Mouse (Mus musculus) c-Kit-positive CD71-negative TER-119-negative erythroid progenitor cells, embryonic 14.5 days (primary cell): ENCODE measurements around the gene Mrpl45.

Source experiments
- DNase-seq: peaks from one replicate; pipeline ENCODE4 v3.0.0-alpha.2; 2013; ENCODE audit warnings: low read depth

Gene Mrpl45

DNA sequence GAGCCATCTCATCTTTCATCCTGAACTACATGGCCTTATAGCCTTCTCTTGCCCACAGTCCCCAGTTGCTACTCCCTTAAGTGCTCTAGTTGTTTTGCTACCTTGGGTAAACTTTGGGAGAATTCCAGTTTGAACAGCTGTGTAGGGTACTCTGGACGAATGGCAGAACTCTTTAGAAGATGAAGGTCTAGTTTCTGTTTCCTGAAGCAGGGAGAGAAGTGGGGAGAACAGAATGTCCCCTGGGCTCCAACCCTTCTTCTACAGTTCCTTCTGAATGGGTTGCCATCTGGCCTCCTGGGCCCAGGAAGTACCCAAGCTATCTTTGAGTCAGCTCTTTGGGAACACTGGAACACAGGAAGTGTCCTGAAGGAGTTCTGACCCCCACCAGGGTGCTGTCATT, 18.4 kb downstream of the Mrpl45 start:
- no peak for DNase-seq

GRCm38 (mm10) chr11:97334400-97334799, 18.9 kb downstream of the Mrpl45 start:
- DNase-seq: no peak

- no peak for DNase-seq
Measured at GRCm38 (mm10) chr11:97336238-97336637, 20.7 kb downstream of the Mrpl45 start.

- no peak for DNase-seq
Measured at GRCm38 (mm10) chr11:97336751-97337345, 21.3 kb downstream of the Mrpl45 start.

DNA sequence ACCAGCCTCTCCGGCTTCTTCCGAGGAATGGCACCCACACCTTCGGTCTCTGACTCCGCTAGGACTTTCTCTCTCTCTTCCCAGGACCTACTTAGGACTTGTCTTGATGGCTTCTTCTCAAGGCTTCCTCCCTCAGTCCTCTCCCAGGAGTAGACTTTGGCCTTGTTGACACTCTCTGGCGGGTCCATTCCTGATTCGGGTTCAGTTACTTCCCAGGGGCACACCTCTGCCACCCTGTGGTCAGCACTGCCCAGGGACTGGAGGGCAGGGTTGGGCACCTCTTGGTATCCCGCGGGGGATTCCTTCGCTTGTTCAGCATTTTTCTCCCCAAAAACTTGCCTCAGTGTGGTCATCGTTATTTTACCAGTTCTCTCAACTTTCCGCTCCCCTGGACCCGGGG, 21.8 kb downstream of the Mrpl45 start:
- DNase-seq: no peak

- no peak for DNase-seq
Measured at GRCm38 (mm10) chr11:97338302-97338976, 22.9 kb downstream of the Mrpl45 start.

DNA sequence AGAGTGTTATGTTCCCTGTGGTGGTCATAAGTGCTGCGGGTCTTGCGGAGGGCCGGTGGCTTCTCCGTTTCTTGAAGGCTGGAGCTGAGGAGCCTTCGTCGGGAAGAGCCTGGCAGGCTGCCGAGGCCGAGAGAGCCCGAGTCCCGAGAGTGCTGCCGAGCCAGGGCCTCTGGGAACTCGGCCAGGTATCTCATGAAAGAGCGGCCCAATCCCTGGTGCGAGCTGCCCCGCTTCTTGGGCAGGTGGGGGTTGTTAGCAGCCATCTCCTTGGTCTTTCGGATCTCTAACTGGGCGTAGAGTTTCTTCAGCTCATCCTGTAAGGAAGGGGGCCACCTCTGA, 23.4 kb downstream of the Mrpl45 start:
- no peak for DNase-seq

- DNase-seq: no peak
Measured at GRCm38 (mm10) chr11:97343175-97343574, 27.7 kb downstream of the Mrpl45 start.

GRCm38 (mm10) chr11:97343619-97344018, 28.1 kb downstream of the Mrpl45 start:
- DNase-seq: peak; percentile 80

- DNase-seq: no peak
Measured at GRCm38 (mm10) chr11:97345446-97345845, 29.9 kb downstream of the Mrpl45 start.

DNA sequence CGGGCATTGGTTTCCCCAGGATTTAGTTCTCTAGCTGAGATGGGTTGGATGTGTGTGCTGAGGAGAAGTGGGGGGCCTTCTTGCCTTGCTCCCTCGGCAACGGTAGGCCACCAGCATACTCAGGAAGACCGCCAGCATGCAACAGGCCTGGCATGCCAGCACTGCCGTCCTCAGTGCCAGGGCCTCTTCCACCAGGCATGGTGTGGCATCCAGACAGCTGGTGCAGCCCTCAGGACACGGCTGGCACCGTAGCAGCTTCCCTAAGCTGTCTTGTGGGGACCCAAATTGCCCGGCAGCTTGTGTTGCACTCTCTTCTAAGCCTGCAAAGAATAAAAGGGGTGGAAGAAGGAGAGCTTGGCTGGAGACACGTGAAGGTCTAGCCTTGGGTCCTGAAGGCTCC, 30.9 kb downstream of the Mrpl45 start:
- no peak for DNase-seq

DNA sequence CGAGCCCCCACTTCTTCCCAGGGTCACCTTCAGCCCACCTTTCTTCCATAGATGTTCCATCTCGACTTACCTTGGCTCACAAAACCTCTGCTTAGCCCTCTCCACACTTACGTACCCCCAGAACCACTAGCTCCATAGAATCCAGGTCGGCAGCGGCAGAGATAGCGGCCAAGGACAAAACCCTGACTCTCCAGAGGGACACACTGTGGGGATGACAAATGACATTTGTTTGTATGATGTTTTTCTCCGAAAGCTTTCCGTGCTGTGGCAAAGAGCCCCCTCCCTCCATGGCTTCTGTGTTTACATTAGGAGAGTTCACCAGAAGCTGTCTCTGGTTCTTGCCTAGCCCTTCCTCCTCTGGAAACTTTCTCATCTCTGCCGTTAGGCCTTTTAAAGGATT, 31.8 kb downstream of the Mrpl45 start:
- no peak for DNase-seq

DNA sequence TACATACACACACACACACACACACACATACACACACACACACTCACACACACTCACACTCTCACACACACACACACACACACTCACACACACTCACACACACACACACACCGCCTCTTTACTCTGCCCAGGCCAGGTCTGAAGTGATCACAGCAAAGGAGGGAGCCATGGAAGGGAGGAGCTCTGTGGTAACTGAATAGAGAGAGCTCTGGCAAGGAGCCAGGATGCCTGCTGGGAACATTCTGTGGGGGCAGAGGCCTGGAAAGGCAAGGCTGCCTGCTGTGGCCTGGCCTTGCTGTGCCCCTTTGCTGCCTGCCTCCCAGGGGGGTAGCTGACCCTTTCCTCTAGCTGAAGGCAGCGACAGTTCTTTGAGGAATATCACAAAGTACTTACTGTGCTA, 34.5 kb downstream of the Mrpl45 start:
- DNase-seq: no peak

DNA sequence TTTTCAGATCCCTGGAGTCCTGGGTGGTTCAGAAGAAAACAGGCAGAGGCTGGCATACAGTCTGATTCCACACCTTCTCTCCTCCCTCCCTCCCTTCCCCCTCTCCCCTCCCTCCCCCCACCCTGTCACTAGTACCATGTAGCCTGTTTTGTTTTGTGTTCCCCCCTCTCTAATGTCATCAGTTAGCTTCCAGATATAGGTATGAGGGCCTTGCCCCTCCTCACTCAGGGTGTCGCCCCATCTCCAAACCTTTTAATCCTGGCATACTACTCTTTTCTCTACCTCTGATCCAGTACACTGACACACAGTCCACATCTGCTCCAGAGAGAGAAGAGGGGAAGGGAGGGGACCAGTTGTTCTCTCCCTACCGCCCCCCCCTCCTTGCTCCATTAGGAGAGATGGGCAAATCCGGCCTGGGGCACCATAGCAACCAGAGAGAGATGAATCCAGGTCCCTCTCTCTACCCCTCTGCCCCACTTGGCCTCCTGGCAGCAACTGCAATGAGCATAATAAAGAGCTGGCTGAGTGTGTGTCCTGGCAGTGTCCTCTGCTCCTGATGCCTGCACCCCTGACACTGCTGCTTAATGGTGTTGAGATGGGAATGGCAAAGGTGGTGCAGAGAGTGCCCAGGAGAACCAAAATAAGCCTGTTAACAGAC, 36.6 kb downstream of the Mrpl45 start, which contains the start of gene Gpr179:
Gpr179 (minus strand) TSS at position 51 of the 658 bp plus-strand sequence.
- DNase-seq: no peak

DNA sequence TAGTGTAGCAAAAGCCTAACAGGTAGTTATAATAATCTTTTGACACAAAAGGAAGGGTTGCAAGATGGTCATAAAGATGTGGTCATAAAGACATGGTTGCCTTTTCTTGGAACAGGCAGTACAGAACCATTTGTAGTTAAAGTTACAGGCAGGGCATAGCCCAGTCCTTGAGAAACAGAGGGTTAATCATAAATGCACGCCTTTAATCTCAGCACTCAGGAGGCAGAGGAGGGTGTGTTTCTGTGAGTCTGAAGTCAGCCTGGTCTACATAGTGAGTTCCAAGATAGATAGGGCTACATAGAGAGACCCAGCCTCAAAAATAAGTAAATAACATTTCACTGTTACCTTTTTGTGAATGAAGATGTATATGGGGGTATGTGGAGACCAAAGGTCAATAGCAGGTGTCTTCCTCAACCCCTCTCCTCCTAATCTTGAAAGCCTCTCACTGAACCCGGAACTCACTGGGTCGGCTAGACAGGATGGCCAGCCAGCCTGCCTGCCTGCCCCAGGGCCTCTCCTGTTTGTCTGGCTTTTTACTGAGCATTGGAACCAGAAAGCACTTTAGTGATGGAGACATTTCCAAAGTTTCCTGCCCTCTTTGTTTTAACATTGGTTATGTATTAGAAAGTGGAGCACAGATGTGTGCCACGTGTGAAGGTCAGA, 37.5 kb downstream of the Mrpl45 start:
- DNase-seq: no peak

- DNase-seq: no peak
Measured at GRCm38 (mm10) chr11:97354646-97355045, 39.1 kb downstream of the Mrpl45 start.

DNA sequence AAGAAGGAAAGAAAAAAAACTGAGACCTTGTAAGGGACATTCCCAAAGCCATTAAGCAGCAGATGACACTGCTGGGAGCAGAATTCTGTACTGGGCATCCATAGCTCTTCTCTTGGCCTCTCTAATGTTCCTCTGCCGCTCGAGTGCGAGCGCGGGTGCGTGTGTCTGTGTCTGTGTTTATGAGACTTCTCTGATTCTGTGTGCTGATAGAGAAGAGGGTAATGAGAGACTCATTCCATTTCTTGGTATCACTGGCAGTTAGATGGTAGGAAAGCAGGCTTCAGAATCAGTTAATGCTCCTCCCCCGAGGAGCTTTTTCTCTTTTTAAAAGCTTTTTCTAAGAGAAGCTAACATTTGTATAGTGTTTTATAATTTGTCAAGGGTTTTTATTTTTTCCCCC, 39.7 kb downstream of the Mrpl45 start:
- no peak for DNase-seq

DNA sequence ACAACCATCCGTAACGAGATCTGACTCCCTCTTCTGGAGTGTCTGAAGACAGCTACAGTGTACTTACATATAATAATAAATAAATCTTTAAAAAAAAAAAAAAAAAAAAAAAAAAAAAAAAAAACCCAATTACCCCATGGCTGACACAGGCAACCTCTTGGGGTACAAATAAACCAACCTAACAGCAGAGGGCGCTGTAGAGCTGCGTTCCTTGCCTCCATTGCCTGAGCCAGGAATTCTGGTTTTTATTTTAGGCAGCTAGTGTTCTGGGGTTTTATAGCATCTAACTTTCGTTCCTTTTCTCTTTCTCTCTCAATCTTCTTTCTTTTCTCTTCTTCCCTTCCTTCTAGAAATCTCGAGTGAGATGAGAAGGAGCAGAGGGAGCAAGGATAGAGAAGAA, 42.1 kb downstream of the Mrpl45 start:
- DNase-seq: peak; percentile 82

DNA sequence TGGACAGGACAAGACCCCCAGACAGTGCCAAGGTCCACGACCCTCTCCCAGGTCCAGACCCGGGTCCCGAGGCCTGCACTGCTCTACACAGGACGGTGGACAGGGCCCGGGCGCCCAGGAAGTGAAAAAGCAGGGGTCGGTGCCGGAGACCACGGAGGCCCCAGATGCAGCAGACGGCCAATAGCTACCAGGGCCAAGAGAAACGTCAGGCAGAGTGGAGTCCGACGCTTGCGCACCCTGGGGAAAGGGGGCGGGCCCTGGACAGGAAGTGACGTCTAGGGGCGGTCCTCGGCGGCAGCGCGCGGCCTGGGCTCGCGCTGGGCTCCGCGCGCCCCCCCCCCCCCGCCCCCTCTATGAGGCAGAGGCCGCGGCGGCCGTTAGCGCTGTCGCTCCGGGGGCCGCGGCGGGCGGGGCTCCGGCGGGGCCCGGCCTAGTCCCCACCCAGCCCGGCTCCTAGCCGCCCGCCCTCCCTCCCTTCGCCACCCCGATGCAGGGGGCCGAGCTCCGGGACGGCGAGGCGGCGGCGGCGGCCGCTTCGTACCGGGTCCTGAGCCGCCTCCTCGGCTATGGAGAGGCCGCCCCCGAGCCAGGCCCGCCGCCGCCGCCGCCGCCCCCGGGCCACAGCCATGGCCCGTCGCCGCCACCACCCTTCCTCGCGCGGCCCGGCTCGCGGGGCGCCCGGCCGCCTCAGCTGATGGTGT, 46.6 kb downstream of the Mrpl45 start, which contains the start of gene Socs7:
Socs7 (plus strand) TSS at position 604 of the 701 bp plus-strand sequence.
- DNase-seq: peak; percentile 80

DNA sequence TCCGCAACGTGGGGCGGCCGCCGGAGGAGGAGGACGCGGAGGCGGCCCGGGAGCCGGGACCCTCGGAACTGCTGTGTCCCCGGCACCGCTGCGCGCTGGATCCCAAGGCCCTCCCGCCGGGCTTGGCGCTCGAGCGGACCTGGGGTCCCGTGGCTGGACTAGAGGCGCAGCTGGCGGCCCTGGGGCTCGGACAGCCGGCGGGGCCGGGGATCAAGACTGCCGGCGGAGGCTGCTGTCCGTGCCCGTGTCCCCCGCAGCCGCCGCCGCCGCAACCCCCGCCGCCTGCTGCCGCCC, 47.1 kb downstream of the Mrpl45 start:
- no peak for DNase-seq

DNA sequence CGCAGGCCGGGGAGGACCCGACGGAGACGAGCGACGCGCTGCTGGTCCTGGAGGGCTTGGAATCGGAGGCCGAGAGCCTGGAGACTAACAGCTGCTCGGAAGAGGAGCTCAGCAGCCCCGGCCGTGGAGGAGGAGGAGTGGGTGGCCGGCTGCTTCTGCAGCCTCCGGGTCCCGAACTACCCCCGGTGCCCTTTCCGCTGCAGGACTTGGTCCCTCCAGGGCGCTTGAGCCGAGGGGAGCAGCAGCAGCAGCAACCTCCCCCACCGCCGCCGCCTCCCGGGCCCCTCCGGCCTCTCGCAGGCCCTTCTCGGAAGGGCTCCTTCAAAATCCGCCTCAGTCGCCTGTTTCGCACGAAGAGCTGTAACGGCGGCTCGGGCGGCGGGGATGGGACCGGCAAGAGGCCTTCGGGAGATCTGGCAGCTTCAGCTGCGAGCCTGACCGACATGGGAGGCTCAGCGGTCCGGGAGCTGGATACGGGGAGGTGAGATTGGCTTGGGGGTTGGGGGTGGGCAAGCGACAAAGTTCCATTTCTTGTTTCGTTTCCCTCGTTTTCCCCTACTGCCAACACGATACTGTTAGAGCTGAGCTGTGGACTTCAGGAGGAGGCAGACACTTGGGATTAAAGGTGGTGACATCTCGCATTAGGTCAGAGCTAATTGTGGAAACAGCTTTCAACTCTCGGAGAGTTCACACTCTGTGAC, 47.6 kb downstream of the Mrpl45 start:
- peak; percentile 32 for DNase-seq

- no peak for DNase-seq
Measured at GRCm38 (mm10) chr11:97363644-97363995, 48.1 kb downstream of the Mrpl45 start.
